Mouse (Mus musculus): Measurements from ENCODE around the gene Pank4. TPM values are rescaled to one million over a fixed set of nuclear protein-coding genes. Genes with fewer than 3 reads are reported as not detected.
A peak's percentile ranks its signal among the peaks of the same experiment; 100 is the strongest.

The Pank4 gene
- 41.4 and 44.8 TPM in 2 replicates for total RNA-seq (2017)

GRCm38 (mm10) chr4:154963901-154964580 lies at the start of gene Pank4:
Gene Pank4 (plus strand): TSS chr4:154964123.
- peak; percentile 77 for ATAC-seq (ENCODE audit: extremely low read depth, insufficient number of reproducible peaks, low FRiP score, poor library complexity, severe bottlenecking)

GRCm38 (mm10) chr4:154914252-154914651 lies 49.7 kb upstream of the Pank4 start:
- no peak for ATAC-seq (ENCODE audit: extremely low read depth, insufficient number of reproducible peaks, low FRiP score, poor library complexity, severe bottlenecking)

DNA sequence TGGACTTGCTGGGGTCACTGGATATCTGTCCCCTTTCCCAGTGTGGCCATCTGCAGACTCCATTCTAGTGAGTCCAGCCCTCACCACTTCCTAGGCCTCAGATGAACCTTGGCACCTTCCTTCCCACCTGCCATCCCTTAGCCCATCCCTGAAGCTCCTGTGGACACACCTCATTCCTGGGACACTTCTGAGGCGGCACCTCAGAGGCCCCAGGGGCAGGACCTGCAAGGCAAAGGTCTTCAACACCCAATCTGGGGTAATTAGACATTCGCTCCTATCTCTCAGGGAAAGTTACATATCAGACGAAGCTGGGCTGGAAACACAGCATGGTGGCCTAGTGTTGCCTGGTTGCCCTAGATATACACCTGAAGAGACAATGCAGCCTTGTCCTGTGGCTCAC lies 49.2 kb upstream of the Pank4 start:
- ATAC-seq (ENCODE audit: extremely low read depth, insufficient number of reproducible peaks, low FRiP score, poor library complexity, severe bottlenecking): no peak

DNA sequence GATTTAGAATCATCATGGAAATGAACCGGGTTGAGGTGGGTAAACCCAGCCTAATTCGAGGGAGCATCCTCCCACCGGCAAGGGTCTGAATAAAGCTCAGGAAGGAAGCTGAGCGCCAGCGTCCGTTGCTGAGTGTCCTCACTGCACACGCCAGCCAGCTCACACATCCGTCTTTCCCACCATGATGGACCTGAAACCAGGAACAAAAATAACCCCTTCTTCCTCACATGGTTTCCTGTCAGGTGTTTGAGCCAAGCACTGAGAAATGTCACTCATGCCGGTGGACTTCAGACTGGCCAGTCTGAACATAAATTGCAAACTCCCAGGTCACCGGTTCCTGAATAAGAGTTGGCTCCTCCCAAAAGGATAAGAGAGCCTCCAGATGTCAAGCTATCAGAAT lies 48.6 kb upstream of the Pank4 start:
- no peak for ATAC-seq (ENCODE audit: extremely low read depth, insufficient number of reproducible peaks, low FRiP score, poor library complexity, severe bottlenecking)

GRCm38 (mm10) chr4:154916662-154917061 lies 47.3 kb upstream of the Pank4 start:
- no peak for ATAC-seq (ENCODE audit: extremely low read depth, insufficient number of reproducible peaks, low FRiP score, poor library complexity, severe bottlenecking)

DNA sequence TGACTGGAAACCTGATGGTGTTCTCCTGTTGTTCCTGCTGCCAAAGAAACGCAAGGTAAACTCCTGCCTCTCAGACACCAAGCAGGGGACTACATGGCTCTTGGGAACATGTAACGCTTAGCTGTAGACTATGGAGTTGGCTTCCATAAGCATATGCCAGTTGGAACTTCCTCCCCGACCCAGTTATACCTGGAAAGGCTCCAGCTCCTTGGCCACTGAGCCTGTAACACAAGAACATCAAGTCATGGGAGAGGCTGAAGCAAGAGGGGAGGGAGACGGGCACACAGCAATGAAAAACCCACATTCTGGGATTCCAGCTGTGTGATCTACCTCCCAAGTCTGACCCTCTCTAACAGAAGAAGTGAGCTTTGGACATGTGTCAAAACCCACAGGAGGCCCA lies 41.6 kb upstream of the Pank4 start:
- no peak for ATAC-seq (ENCODE audit: extremely low read depth, insufficient number of reproducible peaks, low FRiP score, poor library complexity, severe bottlenecking)

DNA sequence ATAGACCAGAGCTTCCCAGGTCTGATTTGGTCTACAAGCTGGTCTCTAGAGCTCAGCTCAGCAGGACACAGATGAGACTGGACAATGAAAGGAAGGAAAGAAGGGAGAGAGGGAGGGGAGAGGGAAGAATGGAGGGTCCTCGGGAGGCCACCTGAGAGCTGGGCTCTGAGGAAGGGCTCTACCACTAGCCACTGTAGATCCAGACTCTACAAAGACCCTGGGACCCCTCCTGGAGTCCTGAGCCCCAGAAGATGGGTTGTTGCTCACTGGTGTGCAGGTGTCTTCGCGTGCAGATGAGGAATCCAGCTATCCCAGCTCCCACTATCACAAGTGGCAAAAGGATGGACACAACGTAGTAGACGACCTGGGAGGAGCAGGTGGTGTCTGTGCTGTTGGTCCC lies 41.0 kb upstream of the Pank4 start:
- no peak for ATAC-seq (ENCODE audit: extremely low read depth, insufficient number of reproducible peaks, low FRiP score, poor library complexity, severe bottlenecking)

GRCm38 (mm10) chr4:154925413-154925812 lies 38.5 kb upstream of the Pank4 start:
- ATAC-seq (ENCODE audit: extremely low read depth, insufficient number of reproducible peaks, low FRiP score, poor library complexity, severe bottlenecking): peak; percentile 18; the same call in 1 of the 2 replicates

GRCm38 (mm10) chr4:154926969-154927898 lies 36.7 kb upstream of the Pank4 start:
- no peak for ATAC-seq (ENCODE audit: extremely low read depth, insufficient number of reproducible peaks, low FRiP score, poor library complexity, severe bottlenecking)

DNA sequence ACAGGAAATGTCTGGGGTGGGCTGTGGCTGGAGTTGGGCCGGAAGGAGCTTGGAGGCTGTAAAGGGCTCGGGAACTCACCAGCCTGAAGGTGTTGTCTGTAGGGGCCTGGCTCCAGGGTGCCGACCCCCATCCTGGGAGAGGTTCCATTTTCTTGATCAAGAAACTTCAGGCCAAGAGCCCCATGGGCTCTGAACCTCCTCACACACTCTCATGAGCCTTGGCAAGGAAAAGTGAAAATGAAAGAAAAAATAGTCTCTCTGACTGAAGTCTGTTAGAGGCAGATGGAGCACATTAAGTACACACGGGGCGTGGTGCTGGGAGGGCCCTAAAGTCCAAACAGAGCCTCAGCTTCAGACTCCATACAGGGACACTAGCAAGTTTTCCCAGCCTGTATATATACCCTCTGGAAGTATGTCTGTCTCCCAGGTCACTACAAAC lies 36.0 kb upstream of the Pank4 start:
- ATAC-seq (ENCODE audit: extremely low read depth, insufficient number of reproducible peaks, low FRiP score, poor library complexity, severe bottlenecking): 0 out of 2 replicates have a peak, but pooled peaks have one; percentile 20

DNA sequence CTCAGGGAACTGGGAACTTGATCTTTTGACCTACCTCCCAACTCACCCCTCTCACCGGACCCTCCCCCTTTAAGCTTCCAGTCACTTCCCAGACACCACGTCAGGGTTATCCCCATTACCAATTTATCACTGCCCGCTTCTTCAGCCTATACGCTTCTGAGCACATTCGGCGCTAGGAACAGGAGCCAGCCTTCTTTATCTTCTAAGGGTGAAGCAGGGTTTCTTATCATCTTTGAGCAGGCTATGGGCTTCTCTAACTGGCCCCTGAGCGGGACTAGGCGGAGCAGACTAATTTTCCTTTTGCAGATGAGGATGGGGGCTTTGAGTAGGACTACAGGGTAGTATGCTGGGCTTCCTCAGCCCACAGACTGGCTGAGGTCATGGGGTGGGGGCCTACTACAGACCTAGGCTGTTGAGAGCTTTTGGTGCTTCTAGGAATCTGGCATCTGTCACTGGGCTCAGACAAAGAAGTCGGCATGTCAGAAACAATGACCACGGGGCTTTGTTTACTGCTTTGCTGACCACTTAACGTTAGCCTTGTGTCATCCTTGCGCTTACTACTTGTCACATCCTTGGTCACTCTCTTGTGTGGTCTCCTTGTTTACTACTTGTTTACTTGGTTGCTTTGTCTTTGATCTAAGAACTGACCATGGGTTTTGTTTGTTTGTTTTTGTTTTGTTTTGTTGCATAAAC lies 35.4 kb upstream of the Pank4 start, which contains the start of gene Tnfrsf14:
Gene Tnfrsf14 (minus strand): TSS at position 169 of the 693 bp plus-strand sequence.
- ATAC-seq (ENCODE audit: extremely low read depth, insufficient number of reproducible peaks, low FRiP score, poor library complexity, severe bottlenecking): no peak

GRCm38 (mm10) chr4:154929088-154929660 lies 34.7 kb upstream of the Pank4 start:
- ATAC-seq (ENCODE audit: extremely low read depth, insufficient number of reproducible peaks, low FRiP score, poor library complexity, severe bottlenecking): peak; percentile 61

DNA sequence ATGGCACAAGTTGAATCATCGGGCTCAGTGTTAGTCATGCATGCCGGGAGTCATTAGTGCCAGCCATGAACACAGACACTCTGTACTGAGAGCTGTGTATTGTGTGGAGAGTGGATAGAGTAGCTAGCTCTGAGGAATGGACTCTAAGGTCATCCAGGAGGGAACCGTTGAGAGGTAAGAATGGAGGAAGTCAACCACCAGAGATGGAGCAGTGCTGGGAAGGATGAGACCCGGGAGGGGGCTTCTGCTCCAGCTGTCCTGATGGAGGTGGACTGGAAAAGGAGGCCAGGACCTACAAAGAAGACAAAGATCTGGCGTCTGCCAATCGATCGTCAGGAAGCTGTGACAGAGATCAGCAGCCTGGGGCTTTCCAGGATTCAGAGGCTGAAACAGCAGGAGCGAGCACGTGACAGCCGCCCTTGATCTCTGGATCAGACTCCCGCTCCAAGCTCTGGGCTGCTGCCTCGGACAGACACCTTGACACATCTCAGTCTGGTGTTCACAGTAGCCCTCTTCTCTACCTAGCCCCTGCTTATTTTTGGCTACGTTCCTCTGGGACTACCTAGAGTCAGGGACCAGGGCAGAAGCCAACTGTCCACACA lies 30.5 kb upstream of the Pank4 start:
- ATAC-seq (ENCODE audit: extremely low read depth, insufficient number of reproducible peaks, low FRiP score, poor library complexity, severe bottlenecking): no peak

- no peak for ATAC-seq (ENCODE audit: extremely low read depth, insufficient number of reproducible peaks, low FRiP score, poor library complexity, severe bottlenecking)
Observed at GRCm38 (mm10) chr4:154934800-154935199, 29.1 kb upstream of the Pank4 start.

GRCm38 (mm10) chr4:154935788-154936187 lies 28.1 kb upstream of the Pank4 start:
- no peak for ATAC-seq (ENCODE audit: extremely low read depth, insufficient number of reproducible peaks, low FRiP score, poor library complexity, severe bottlenecking)

- ATAC-seq (ENCODE audit: extremely low read depth, insufficient number of reproducible peaks, low FRiP score, poor library complexity, severe bottlenecking): peak; percentile 49
Observed at GRCm38 (mm10) chr4:154936542-154937255, 27.2 kb upstream of the Pank4 start.

- no peak for ATAC-seq (ENCODE audit: extremely low read depth, insufficient number of reproducible peaks, low FRiP score, poor library complexity, severe bottlenecking)
Observed at GRCm38 (mm10) chr4:154937746-154938145, 26.2 kb upstream of the Pank4 start.

- ATAC-seq (ENCODE audit: extremely low read depth, insufficient number of reproducible peaks, low FRiP score, poor library complexity, severe bottlenecking): no peak
Observed at GRCm38 (mm10) chr4:154940156-154940555, 23.8 kb upstream of the Pank4 start.

All from neutrophil, adult 5-6 weeks (primary cell).